Mouse (Mus musculus) adrenal gland, postnatal 25 days (tissue): Measurements from ENCODE around the gene D330020A13Rik. TPM values are rescaled to one million over a fixed set of nuclear protein-coding genes. Genes with fewer than 3 reads are reported as not detected.
"Not testable (repeated sequence)": the region's sequence is repeated elsewhere in the genome, so short reads cannot be mapped to it uniquely, and the experiment has no call there.

ENCODE experiments used
- DNase-seq: peaks from one replicate; pipeline ENCODE4 v3.0.0; 2021; ENCODE audit warnings: mixed read lengths
- long read RNA-seq: library from polyadenylated mRNA; stranded (forward); transcript quantifications from one replicate; pipeline ENCODE4 v2.0.0, GENCODE M21; 2021
- total RNA-seq: library from RNA; stranded (reverse); gene quantifications from 2 replicates; pipeline ENCODE4 v1.2.3, GENCODE M21; 2021

Gene D330020A13Rik
- 0.61 TPM in 1 of 2 replicates, not detected in the other for total RNA-seq
- long read RNA-seq: 0 reads

GRCm38 (mm10) chr6:120294056-120294784 is at the start of gene D330020A13Rik, which contains the start of gene B4galnt3:
Gene D330020A13Rik, plus strand, starts transcription at chr6:120294364.
Gene B4galnt3, minus strand, starts transcription at chr6:120294559.
- DNase-seq: peak; percentile 59

- no peak for DNase-seq
Measured at GRCm38 (mm10) chr6:120246676-120247075, 47.5 kb upstream of the D330020A13Rik start.

- no peak for DNase-seq
Measured at GRCm38 (mm10) chr6:120249831-120250230, 44.3 kb upstream of the D330020A13Rik start.

GRCm38 (mm10) chr6:120251010-120251409 is 43.2 kb upstream of the D330020A13Rik start:
- no peak for DNase-seq

- no peak for DNase-seq
Measured at GRCm38 (mm10) chr6:120252741-120253140, 41.4 kb upstream of the D330020A13Rik start.

GRCm38 (mm10) chr6:120254640-120255039 is 39.5 kb upstream of the D330020A13Rik start:
- no peak for DNase-seq

- DNase-seq: no peak
Measured at GRCm38 (mm10) chr6:120255144-120255543, 39.0 kb upstream of the D330020A13Rik start.

GRCm38 (mm10) chr6:120255701-120256100 is 38.5 kb upstream of the D330020A13Rik start:
- no peak for DNase-seq

GRCm38 (mm10) chr6:120256431-120256935 is 37.7 kb upstream of the D330020A13Rik start:
- DNase-seq: no peak

GRCm38 (mm10) chr6:120259481-120259880 is 34.7 kb upstream of the D330020A13Rik start:
- DNase-seq: no peak

GRCm38 (mm10) chr6:120262886-120263531 is 31.2 kb upstream of the D330020A13Rik start:
- no peak for DNase-seq

- no peak for DNase-seq
Measured at GRCm38 (mm10) chr6:120263608-120264007, 30.6 kb upstream of the D330020A13Rik start.

GRCm38 (mm10) chr6:120264151-120264550 is 30.0 kb upstream of the D330020A13Rik start:
- no peak for DNase-seq

- peak; percentile 12 for DNase-seq
Measured at GRCm38 (mm10) chr6:120274181-120274580, 20.0 kb upstream of the D330020A13Rik start.

GRCm38 (mm10) chr6:120274887-120275286 is 19.3 kb upstream of the D330020A13Rik start:
- DNase-seq: no peak

- peak; percentile 27 for DNase-seq
Measured at GRCm38 (mm10) chr6:120275301-120275700, 18.9 kb upstream of the D330020A13Rik start.

- no peak for DNase-seq
Measured at GRCm38 (mm10) chr6:120276874-120277449, 17.2 kb upstream of the D330020A13Rik start.

- peak; percentile 22 for DNase-seq
Measured at GRCm38 (mm10) chr6:120287279-120287678, 6.9 kb upstream of the D330020A13Rik start.

GRCm38 (mm10) chr6:120288541-120288940 is 5.6 kb upstream of the D330020A13Rik start:
- DNase-seq: no peak

- DNase-seq: no peak
Measured at GRCm38 (mm10) chr6:120289430-120289829, 4.7 kb upstream of the D330020A13Rik start.

GRCm38 (mm10) chr6:120291396-120292009 is 2.7 kb upstream of the D330020A13Rik start:
- DNase-seq: no peak

- no peak for DNase-seq
Measured at GRCm38 (mm10) chr6:120294785-120295133, 595 bp downstream of the D330020A13Rik start.

- not testable (repeated sequence) for DNase-seq
Measured at GRCm38 (mm10) chr6:120296589-120296988, 2.4 kb downstream of the D330020A13Rik start.
